Mouse (Mus musculus) kidney, adult 2 months (tissue): ENCODE data around the gene Ap1s3.

ENCODE experiments used
- CTCF ChIP-seq: fragments of 200-500 bp; conservative IDR thresholded peaks from 2 replicates; pipeline ENCODE4 v1.5.1; 2011; ENCODE audit warnings: low read depth, mild to moderate bottlenecking, control low read depth, low read length, moderate library complexity, mixed read lengths; ENCODE audit not compliant: insufficient read depth, insufficient read length
- POLR2A ChIP-seq: fragments of 200-500 bp; IDR thresholded peaks from one replicate; pipeline ENCODE4 v1.6.1; 2011; ENCODE audit warnings: low read depth, low read length, control low read depth

DNA sequence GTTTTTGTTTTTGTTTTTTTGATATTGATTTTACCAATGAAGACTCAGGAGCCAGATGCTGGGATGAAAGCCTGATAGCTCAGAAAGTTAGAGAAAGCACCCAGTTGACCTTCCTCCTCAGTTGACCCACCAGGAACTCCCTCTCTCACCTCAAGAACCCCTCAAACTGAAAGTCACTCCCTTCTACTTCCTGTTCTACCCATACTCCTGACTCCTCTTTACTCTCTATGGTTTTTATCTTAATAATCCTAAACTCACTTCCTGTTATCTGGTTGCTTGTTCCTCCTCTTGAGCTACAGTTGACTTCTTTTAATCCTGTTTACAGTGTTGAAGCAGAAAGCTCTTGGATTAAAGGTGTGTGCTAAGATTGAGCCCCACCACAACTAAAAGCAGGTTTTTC, 12.3 kb upstream of the Ap1s3 start:
- TF ChIP-seq CTCF (no peak), POLR2A (no peak)
